Mouse (Mus musculus): ENCODE measurements around the gene Klrb1c. TPM values are rescaled to one million over a fixed set of nuclear protein-coding genes. Genes with fewer than 3 reads are reported as not detected.
"Not testable (repeated sequence)": the region's sequence is repeated elsewhere in the genome, so short reads cannot be mapped to it uniquely, and the experiment has no call there.

Klrb1c gene
- polyA plus RNA-seq, 1 experiment from 2014 or later = 0.38 TPM

GRCm38 (mm10) chr6:128818083-128818802 is 29.2 kb upstream of the Klrb1c start:
- no peaks in the 10 kb centered on the region for H3K36me3 ChIP-seq (ENCODE audit: control insufficient read depth, insufficient read depth, low read length)
- 75% methylated on average over 4 of the region's 4 CpGs for WGBS
- H3K9ac ChIP-seq (ENCODE audit: low read depth, low read length) = no peak overlapping the region
- H3K27me3 ChIP-seq (replicated peaks; ENCODE audit: control insufficient read depth, insufficient read depth, low read length) = no peaks in the 10 kb centered on the region
- peak; percentile 83 for ATAC-seq
- no peaks in the 10 kb centered on the region for H3K4me1 ChIP-seq (ENCODE audit: control insufficient read depth, insufficient read depth, low read length)
- no peak overlapping the region for H3K4me3 ChIP-seq (ENCODE audit: low read length)
- H3K27ac ChIP-seq (ENCODE audit: low read length) = no peak overlapping the region
- H3K9me3 ChIP-seq (ENCODE audit: control insufficient read depth, low read length) = no peaks in the 10 kb centered on the region
- no peak overlapping the region for H3K4me2 ChIP-seq (ENCODE audit: low read depth, low read length)

- no peaks in the 10 kb centered on the region for H3K4me1 ChIP-seq (ENCODE audit: control insufficient read depth, insufficient read depth, low read length)
- H3K4me2 ChIP-seq (ENCODE audit: low read depth, low read length) = no peak overlapping the region
- H3K9ac ChIP-seq (ENCODE audit: low read depth, low read length) = no peak overlapping the region
- no peak overlapping the region for H3K4me3 ChIP-seq (ENCODE audit: low read length)
- no peak overlapping the region for H3K27ac ChIP-seq (ENCODE audit: low read length)
- no peaks in the 10 kb centered on the region for H3K9me3 ChIP-seq (ENCODE audit: control insufficient read depth, low read length)
- 91% methylated on average over 5 of the region's 5 CpGs for WGBS
- no peaks in the 10 kb centered on the region for H3K36me3 ChIP-seq (ENCODE audit: control insufficient read depth, insufficient read depth, low read length)
- ATAC-seq = no peak
- H3K27me3 ChIP-seq (replicated peaks; ENCODE audit: control insufficient read depth, insufficient read depth, low read length) = no peaks in the 10 kb centered on the region
Measured at GRCm38 (mm10) chr6:128808532-128808931, 19.5 kb upstream of the Klrb1c start.

DNA sequence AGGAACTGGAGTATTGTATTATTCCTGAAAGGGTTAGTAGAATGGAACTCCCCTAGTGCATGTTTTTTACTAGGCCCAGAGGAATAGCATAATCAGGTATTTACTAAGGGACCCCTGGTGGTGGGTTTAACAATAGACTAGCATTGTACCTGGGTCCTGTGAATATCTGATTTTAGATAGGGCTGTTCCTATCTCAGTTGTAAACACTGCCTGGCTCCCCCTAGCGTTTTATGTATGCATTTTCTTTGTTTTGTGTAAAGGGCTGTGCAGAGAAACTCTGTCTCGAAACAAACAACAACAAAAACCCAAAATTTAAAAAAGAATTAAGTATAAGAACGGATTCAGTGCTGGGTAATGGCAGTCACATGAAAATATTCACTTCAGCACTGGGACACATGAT is 18.0 kb upstream of the Klrb1c start:
- no peak overlapping the region for H3K27ac ChIP-seq (ENCODE audit: low read length)
- no peak overlapping the region for H3K4me2 ChIP-seq (ENCODE audit: low read depth, low read length)
- no peak overlapping the region for H3K4me3 ChIP-seq (ENCODE audit: low read length)
- no peak for ATAC-seq
- H3K36me3 ChIP-seq (ENCODE audit: control insufficient read depth, insufficient read depth, low read length) = no peaks in the 10 kb centered on the region
- H3K9ac ChIP-seq (ENCODE audit: low read depth, low read length) = no peak overlapping the region
- 72% methylated on average over 3 of the region's 3 CpGs for WGBS
- H3K9me3 ChIP-seq (ENCODE audit: control insufficient read depth, low read length) = no peaks in the 10 kb centered on the region
- no peaks in the 10 kb centered on the region for H3K4me1 ChIP-seq (ENCODE audit: control insufficient read depth, insufficient read depth, low read length)
- H3K27me3 ChIP-seq (replicated peaks; ENCODE audit: control insufficient read depth, insufficient read depth, low read length) = no peaks in the 10 kb centered on the region

- ATAC-seq; H3K9ac ChIP-seq (ENCODE audit: low read depth, low read length); H3K27ac ChIP-seq (ENCODE audit: low read length); H3K4me2 ChIP-seq (ENCODE audit: low read depth, low read length); H3K27me3 ChIP-seq (replicated peaks; ENCODE audit: control insufficient read depth, insufficient read depth, low read length); H3K4me3 ChIP-seq (ENCODE audit: low read length); H3K9me3 ChIP-seq (ENCODE audit: control insufficient read depth, low read length); H3K36me3 ChIP-seq (ENCODE audit: control insufficient read depth, insufficient read depth, low read length); H3K4me1 ChIP-seq (ENCODE audit: control insufficient read depth, insufficient read depth, low read length): not testable (repeated sequence)
- 54% methylated on average over 7 of the region's 7 CpGs for WGBS
Measured at GRCm38 (mm10) chr6:128804823-128805640, 16.0 kb upstream of the Klrb1c start.

GRCm38 (mm10) chr6:128802999-128803857 is 14.2 kb upstream of the Klrb1c start:
- no peak overlapping the region for H3K27ac ChIP-seq (ENCODE audit: low read length)
- peak overlapping the region; percentile 56 for H3K4me3 ChIP-seq (ENCODE audit: low read length)
- no peaks in the 10 kb centered on the region for H3K36me3 ChIP-seq (ENCODE audit: control insufficient read depth, insufficient read depth, low read length)
- peaks cover 6% of the 10 kb centered on the region; the same call in 1 of the 2 replicates for H3K4me1 ChIP-seq (ENCODE audit: control insufficient read depth, insufficient read depth, low read length)
- peak; percentile 92 for ATAC-seq
- no peaks in the 10 kb centered on the region for H3K27me3 ChIP-seq (replicated peaks; ENCODE audit: control insufficient read depth, insufficient read depth, low read length)
- H3K9me3 ChIP-seq (ENCODE audit: control insufficient read depth, low read length) = no peaks in the 10 kb centered on the region
- H3K4me2 ChIP-seq (ENCODE audit: low read depth, low read length) = peak overlapping the region; percentile 77
- 7% methylated on average over 26 of the region's 26 CpGs for WGBS
- H3K9ac ChIP-seq (ENCODE audit: low read depth, low read length) = peak overlapping the region; percentile 75

- Histone ChIP-seq H3K4me1 (ENCODE audit: control insufficient read depth, insufficient read depth, low read length) (peaks cover 10% of the 10 kb centered on the region; the same call in 1 of the 2 replicates), H3K27ac (ENCODE audit: low read length) (peak overlapping the region; percentile 76), H3K9ac (ENCODE audit: low read depth, low read length) (peak overlapping the region; percentile 75), H3K9me3 (ENCODE audit: control insufficient read depth, low read length) (no peaks in the 10 kb centered on the region), H3K4me2 (ENCODE audit: low read depth, low read length) (peak overlapping the region; percentile 77), H3K36me3 (ENCODE audit: control insufficient read depth, insufficient read depth, low read length) (no peaks in the 10 kb centered on the region), H3K4me3 (ENCODE audit: low read length) (peak overlapping the region; percentile 56), H3K27me3 (replicated peaks; ENCODE audit: control insufficient read depth, insufficient read depth, low read length) (no peaks in the 10 kb centered on the region)
- 15% methylated on average over 10 of the region's 10 CpGs for WGBS
- ATAC-seq = peak; percentile 49
Measured at GRCm38 (mm10) chr6:128802557-128802956, 13.5 kb upstream of the Klrb1c start.

- not testable (repeated sequence) for H3K27me3 ChIP-seq (replicated peaks; ENCODE audit: control insufficient read depth, insufficient read depth, low read length); H3K27ac ChIP-seq (ENCODE audit: low read length); H3K9ac ChIP-seq (ENCODE audit: low read depth, low read length); H3K9me3 ChIP-seq (ENCODE audit: control insufficient read depth, low read length); H3K4me2 ChIP-seq (ENCODE audit: low read depth, low read length); H3K4me3 ChIP-seq (ENCODE audit: low read length); H3K36me3 ChIP-seq (ENCODE audit: control insufficient read depth, insufficient read depth, low read length); ATAC-seq
- peaks cover 10% of the 10 kb centered on the region; the same call in 1 of the 2 replicates for H3K4me1 ChIP-seq (ENCODE audit: control insufficient read depth, insufficient read depth, low read length)
- 81% methylated on average over 5 of the region's 5 CpGs for WGBS
Measured at GRCm38 (mm10) chr6:128800696-128801095, 11.7 kb upstream of the Klrb1c start.

- H3K9ac ChIP-seq (ENCODE audit: low read depth, low read length) = peak overlapping the region; percentile 68
Measured at GRCm38 (mm10) chr6:128799896-128800270, 10.9 kb upstream of the Klrb1c start.

More at GRCm38 (mm10) chr6:128799896-128800270, 10.9 kb upstream of the Klrb1c start:
- Histone ChIP-seq H3K36me3 (ENCODE audit: control insufficient read depth, insufficient read depth, low read length) (no peaks in the 10 kb centered on the region), H3K9me3 (ENCODE audit: control insufficient read depth, low read length) (no peaks in the 10 kb centered on the region), H3K4me3 (ENCODE audit: low read length) (peak overlapping the region; percentile 65), H3K4me1 (ENCODE audit: control insufficient read depth, insufficient read depth, low read length) (peaks cover 10% of the 10 kb centered on the region; the same call in 1 of the 2 replicates), H3K27ac (ENCODE audit: low read length) (no peak overlapping the region), H3K4me2 (ENCODE audit: low read depth, low read length) (peak overlapping the region; percentile 54), H3K27me3 (replicated peaks; ENCODE audit: control insufficient read depth, insufficient read depth, low read length) (no peaks in the 10 kb centered on the region)
- no peak for ATAC-seq
- 22% methylated on average over 7 of the region's 7 CpGs for WGBS

All from intestine, embryonic 16.5 days (tissue).